Mouse (Mus musculus) midbrain, embryonic 11.5 days (tissue): ENCODE measurements at regions not wholly inside any gene's neighbourhood (a gene's known extent, or its start where the extent isn't known, plus 50 kb on each side); places are given as distances from the start of the nearest gene placed in this dataset.

Experiments used
- ATAC-seq: fragments of 200-750 bp; cut with Nextera tagmentation; 2 replicates; pipeline ENCODE4 v1.8.0; 2017; ENCODE audit warnings: moderate TSS enrichment, moderate library complexity; ENCODE audit not compliant: low FRiP score
- DNase-seq: peaks from one replicate; pipeline ENCODE4 v3.0.0; 2015; ENCODE audit warnings: low spot score; ENCODE audit errors: missing footprints
- H3K27ac ChIP-seq: fragments of 300-500 bp; sonication (generic); 2 replicates; pipeline ENCODE4 v1.5.1; 2014; ENCODE audit warnings: low read depth, low read length
- H3K27me3 ChIP-seq: fragments of 300-500 bp; sonication (generic); 2 replicates; pipeline ENCODE4 v1.6.1; 2014; ENCODE audit warnings: mild to moderate bottlenecking, low read length, moderate library complexity, mixed read lengths; ENCODE audit not compliant: control insufficient read depth, insufficient read depth
- H3K36me3 ChIP-seq: fragments of 300-500 bp; sonication (generic); 2 replicates; pipeline ENCODE4 v1.6.1; 2014; ENCODE audit warnings: mild to moderate bottlenecking, low read length, moderate library complexity, mixed read lengths; ENCODE audit not compliant: control insufficient read depth, insufficient read depth
- H3K4me1 ChIP-seq: fragments of 300-500 bp; sonication (generic); 2 replicates; pipeline ENCODE4 v1.6.1; 2014; ENCODE audit warnings: low read length; ENCODE audit not compliant: control insufficient read depth, insufficient read depth
- H3K4me2 ChIP-seq: fragments of 300-500 bp; sonication (generic); 2 replicates; pipeline ENCODE4 v1.6.1; 2014; ENCODE audit warnings: mild to moderate bottlenecking, moderate library complexity
- H3K4me3 ChIP-seq: fragments of 300-500 bp; sonication (generic); 2 replicates; pipeline ENCODE4 v1.5.1; 2014; ENCODE audit warnings: low read depth, low read length
- H3K9ac ChIP-seq: fragments of 300-500 bp; sonication (generic); 2 replicates; pipeline ENCODE4 v1.6.1; 2014; ENCODE audit warnings: low read length
- H3K9me3 ChIP-seq: fragments of 300-500 bp; sonication (generic); 2 replicates; pipeline ENCODE4 v1.6.1; 2016; ENCODE audit warnings: low read length; ENCODE audit not compliant: control insufficient read depth
- WGBS: fragments of 180-500 bp; shearing (Covaris S2); extraction: QIAGEN DNeasy Blood & Tissue Kit; methylation state at CpG from one replicate; pipeline ENCODE4 v1.1.7; 2014; 5-methylcytosine and 5-hydroxymethylcytosine counted together

- DNase-seq (no peak), ATAC-seq (no peak)
- H3K4me3 ChIP-seq: no peak overlapping the region
- H3K27me3 ChIP-seq: no peaks in the 10 kb centered on the region
- H3K36me3 ChIP-seq: no peaks in the 10 kb centered on the region
- no peak overlapping the region for H3K4me2 ChIP-seq
- WGBS: 78% methylated on average over 4 of the region's 4 CpGs
- no peaks in the 10 kb centered on the region for H3K4me1 ChIP-seq
- H3K9me3 ChIP-seq: no peaks in the 10 kb centered on the region
- no peak overlapping the region for H3K27ac ChIP-seq
- no peak overlapping the region for H3K9ac ChIP-seq
Measured at GRCm38 (mm10) chr5:11983452-11983851, 65.6 kb downstream of the 4933402N22Rik start.

DNA sequence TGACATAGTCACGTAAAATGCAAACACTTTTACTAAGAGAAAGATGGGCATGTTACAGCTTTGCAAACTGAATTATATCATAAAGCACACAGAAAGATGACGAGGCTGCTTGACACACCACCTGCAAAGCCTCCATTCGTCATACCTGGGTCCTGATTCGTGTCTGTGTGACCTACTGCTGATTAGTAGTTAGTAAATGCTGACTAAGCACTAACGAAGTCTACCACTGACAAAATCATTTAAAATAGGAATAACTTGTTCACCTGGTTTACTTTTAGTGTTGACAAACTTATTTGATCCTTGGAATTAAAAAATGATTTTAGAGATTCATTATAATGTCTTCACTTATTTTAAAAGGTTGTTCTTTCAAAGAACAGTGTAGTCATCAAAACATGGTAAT, 71.3 kb downstream of the 4933402N22Rik start:
- Histone ChIP-seq H3K4me1 (no peaks in the 10 kb centered on the region), H3K4me2 (no peak overlapping the region), H3K9me3 (no peaks in the 10 kb centered on the region), H3K9ac (no peak overlapping the region), H3K27ac (no peak overlapping the region), H3K4me3 (no peak overlapping the region), H3K36me3 (no peaks in the 10 kb centered on the region), H3K27me3 (no peaks in the 10 kb centered on the region)
- 88% methylated on average over 5 of the region's 5 CpGs for WGBS
- DNase-seq: no peak
- no peak for ATAC-seq

GRCm38 (mm10) chr5:12000777-12001176, 82.9 kb downstream of the 4933402N22Rik start:
- no peak overlapping the region for H3K4me2 ChIP-seq
- no peak overlapping the region for H3K27ac ChIP-seq
- no peak for DNase-seq
- no peak overlapping the region for H3K4me3 ChIP-seq
- H3K9ac ChIP-seq: no peak overlapping the region
- ATAC-seq: no peak
- H3K9me3 ChIP-seq: no peaks in the 10 kb centered on the region
- no peaks in the 10 kb centered on the region for H3K4me1 ChIP-seq
- H3K36me3 ChIP-seq: no peaks in the 10 kb centered on the region
- no peaks in the 10 kb centered on the region for H3K27me3 ChIP-seq

GRCm38 (mm10) chr5:12006473-12006872, 88.6 kb downstream of the 4933402N22Rik start:
- DNase-seq: no peak
- Histone ChIP-seq H3K9ac (no peak overlapping the region), H3K27me3 (no peaks in the 10 kb centered on the region)

GRCm38 (mm10) chr5:12016332-12016731, 98.5 kb downstream of the 4933402N22Rik start:
- Histone ChIP-seq H3K4me3 (no peak overlapping the region), H3K27ac (no peak overlapping the region), H3K9ac (no peak overlapping the region), H3K4me1 (no peaks in the 10 kb centered on the region), H3K36me3 (no peaks in the 10 kb centered on the region), H3K4me2 (no peak overlapping the region), H3K9me3 (no peaks in the 10 kb centered on the region), H3K27me3 (no peaks in the 10 kb centered on the region)
- ATAC-seq: no peak
- no peak for DNase-seq
- 83% methylated on average over 1 of the region's 1 CpGs for whole genome bisulfite sequencing

More at GRCm38 (mm10) chr5:12006473-12006872, 88.6 kb downstream of the 4933402N22Rik start:
- H3K4me2 ChIP-seq: no peak overlapping the region
- H3K4me1 ChIP-seq: no peaks in the 10 kb centered on the region
- H3K4me3 ChIP-seq: no peak overlapping the region
- no peak overlapping the region for H3K27ac ChIP-seq
- no peaks in the 10 kb centered on the region for H3K9me3 ChIP-seq
- no peak for ATAC-seq
- no peaks in the 10 kb centered on the region for H3K36me3 ChIP-seq
- 93% methylated on average over 3 of the region's 3 CpGs for WGBS

GRCm38 (mm10) chr5:12020489-12020888, 102.6 kb downstream of the 4933402N22Rik start:
- Histone ChIP-seq H3K27me3 (no peaks in the 10 kb centered on the region), H3K9me3 (no peaks in the 10 kb centered on the region), H3K4me1 (no peaks in the 10 kb centered on the region), H3K27ac (no peak overlapping the region), H3K4me3 (no peak overlapping the region), H3K4me2 (no peak overlapping the region), H3K9ac (no peak overlapping the region), H3K36me3 (no peaks in the 10 kb centered on the region)
- DNase-seq: no peak
- no peak for ATAC-seq

- H3K9ac ChIP-seq: no peak overlapping the region
- no peak overlapping the region for H3K4me3 ChIP-seq
- no peak for ATAC-seq
- no peak overlapping the region for H3K4me2 ChIP-seq
- H3K27me3 ChIP-seq: no peaks in the 10 kb centered on the region
- H3K4me1 ChIP-seq: no peaks in the 10 kb centered on the region
- H3K36me3 ChIP-seq: no peaks in the 10 kb centered on the region
- H3K27ac ChIP-seq: no peak overlapping the region
- H3K9me3 ChIP-seq: no peaks in the 10 kb centered on the region
- no peak for DNase-seq
Measured at GRCm38 (mm10) chr5:12024705-12025383, 107.0 kb downstream of the 4933402N22Rik start.

- 22% methylated on average over 5 of the region's 5 CpGs for WGBS
Measured at GRCm38 (mm10) chr5:12030002-12030401, 112.2 kb downstream of the 4933402N22Rik start.

GRCm38 (mm10) chr5:12049806-12050205, 132.0 kb downstream of the 4933402N22Rik start:
- Histone ChIP-seq H3K36me3 (no peaks in the 10 kb centered on the region), H3K9me3 (no peaks in the 10 kb centered on the region), H3K4me1 (no peaks in the 10 kb centered on the region), H3K27me3 (no peaks in the 10 kb centered on the region), H3K27ac (no peak overlapping the region), H3K4me3 (no peak overlapping the region), H3K9ac (no peak overlapping the region), H3K4me2 (no peak overlapping the region)
- no peak for ATAC-seq
- WGBS: 79% methylated on average over 1 of the region's 1 CpGs
- DNase-seq: no peak

More at GRCm38 (mm10) chr5:12030002-12030401, 112.2 kb downstream of the 4933402N22Rik start:
- H3K9ac ChIP-seq: no peak overlapping the region
- H3K4me2 ChIP-seq: no peak overlapping the region
- peak; percentile 87; the same call in 1 of the 2 replicates for ATAC-seq
- no peak overlapping the region for H3K4me3 ChIP-seq
- no peaks in the 10 kb centered on the region for H3K27me3 ChIP-seq
- no peak overlapping the region for H3K27ac ChIP-seq
- no peaks in the 10 kb centered on the region for H3K4me1 ChIP-seq
- H3K36me3 ChIP-seq: no peaks in the 10 kb centered on the region
- H3K9me3 ChIP-seq: no peaks in the 10 kb centered on the region
- peak; percentile 93 for DNase-seq
